Mouse (Mus musculus) erythroblast, embryonic 14.5 days (primary cell): Measurements from ENCODE around the gene Herc2. TPM values are rescaled to one million over a fixed set of nuclear protein-coding genes. Genes with fewer than 3 reads are reported as not detected.

ENCODE experiments used
- H3K27me3 ChIP-seq: 2 replicates; pipeline ENCODE4 v1.6.1; 2012; ENCODE audit warnings: inconsistent platforms; ENCODE audit not compliant: control insufficient read depth
- H3K36me3 ChIP-seq: 2 replicates; pipeline ENCODE4 v1.6.1; 2012; ENCODE audit warnings: mild to moderate bottlenecking, inconsistent platforms; ENCODE audit not compliant: control insufficient read depth
- H3K4me1 ChIP-seq: 2 replicates; pipeline ENCODE4 v1.6.1; 2012; ENCODE audit warnings: inconsistent platforms; ENCODE audit not compliant: control insufficient read depth
- H3K4me3 ChIP-seq: replicated peaks from 2 replicates; pipeline ENCODE3; 2012; ENCODE audit warnings: moderate library complexity, mild to moderate bottlenecking, inconsistent platforms
- H3K9me3 ChIP-seq: 2 replicates; pipeline ENCODE4 v1.6.1; 2012; ENCODE audit warnings: low read length, inconsistent platforms, mixed read lengths; ENCODE audit not compliant: control insufficient read depth
- GATA1 ChIP-seq: IDR thresholded peaks from 2 replicates; pipeline ENCODE4 v1.6.1; 2012; ENCODE audit warnings: low read length, inconsistent platforms, mixed read lengths
- TAL1 ChIP-seq: IDR thresholded peaks from 3 replicates; pipeline ENCODE4 v1.6.1; 2012; ENCODE audit warnings: low read length, inconsistent platforms, mixed read lengths
- polyA plus RNA-seq: library from polyadenylated mRNA; stranded (reverse); fragments of >175 nt; gene quantifications from 2 replicates; pipeline ENCODE4 v1.2.3, GENCODE M21; 2012

The Herc2 gene
- polyA plus RNA-seq, 1 experiment, result 0.77 TPM

DNA sequence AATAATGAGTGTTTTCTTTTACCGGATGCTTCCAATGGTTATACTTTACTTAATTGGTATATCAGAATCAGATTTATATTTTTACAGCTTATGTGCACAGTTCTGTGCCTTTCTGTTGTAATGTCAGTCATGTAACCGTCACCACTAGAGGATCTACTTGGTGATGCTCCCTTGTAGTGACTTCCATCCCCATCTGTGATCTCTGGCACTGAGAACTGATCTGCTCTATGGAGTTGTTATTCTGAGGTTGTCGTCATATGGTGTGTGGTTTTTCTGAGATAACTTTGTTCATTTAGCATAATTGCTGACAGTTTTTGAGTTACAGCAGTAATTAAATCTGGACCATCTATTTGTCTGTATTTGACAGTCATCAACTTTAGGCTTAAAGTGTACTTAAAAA, 5.3 kb downstream of the Herc2 start:
- H3K9me3 ChIP-seq, result no peaks in the 10 kb centered on the region
- no peak overlapping the region for H3K4me3 ChIP-seq
- H3K27me3 ChIP-seq, result no peaks in the 10 kb centered on the region
- TF ChIP-seq GATA1 (no peak), TAL1 (no peak)
- peaks cover 30% of the 10 kb centered on the region for H3K4me1 ChIP-seq
- H3K36me3 ChIP-seq, result peaks cover 76% of the 10 kb centered on the region

- Histone ChIP-seq H3K9me3 (no peaks in the 10 kb centered on the region), H3K4me3 (no peak overlapping the region), H3K27me3 (no peaks in the 10 kb centered on the region), H3K36me3 (peaks cover 70% of the 10 kb centered on the region), H3K4me1 (peaks cover 21% of the 10 kb centered on the region)
- TF ChIP-seq GATA1, result no peak
- no peak for TF ChIP-seq TAL1
These were observed 14.9 kb downstream of the Herc2 start for GRCm38 (mm10) chr7:56064876-56065275.

DNA sequence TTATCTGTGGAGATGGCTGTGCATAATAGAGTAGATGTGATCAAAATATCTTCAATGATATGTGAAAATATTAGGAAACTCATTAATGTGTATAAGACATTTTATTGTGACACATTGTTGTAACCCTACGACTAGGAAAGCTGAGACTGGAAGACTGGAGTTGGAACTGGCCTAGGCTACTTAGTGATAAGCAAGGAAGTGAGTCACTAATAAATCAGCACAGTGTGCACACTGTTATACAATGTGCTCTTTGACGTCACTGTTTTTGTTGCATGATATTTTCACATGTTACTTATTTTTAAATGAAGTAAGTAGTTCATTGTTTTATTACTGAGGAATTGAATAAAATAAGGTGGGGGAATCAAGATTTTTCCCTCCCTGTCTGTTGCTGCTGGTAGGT, 16.1 kb downstream of the Herc2 start:
- H3K9me3 ChIP-seq, result no peaks in the 10 kb centered on the region
- peaks cover 21% of the 10 kb centered on the region for H3K4me1 ChIP-seq
- no peaks in the 10 kb centered on the region for H3K27me3 ChIP-seq
- no peak overlapping the region for H3K4me3 ChIP-seq
- no peak for TF ChIP-seq GATA1
- TF ChIP-seq TAL1, result no peak
- peaks cover 72% of the 10 kb centered on the region for H3K36me3 ChIP-seq

GRCm38 (mm10) chr7:56066634-56067033, 16.6 kb downstream of the Herc2 start:
- TF ChIP-seq TAL1 (no peak), GATA1 (no peak)
- Histone ChIP-seq H3K36me3 (peaks cover 70% of the 10 kb centered on the region), H3K4me3 (no peak overlapping the region), H3K4me1 (peaks cover 24% of the 10 kb centered on the region), H3K27me3 (no peaks in the 10 kb centered on the region), H3K9me3 (no peaks in the 10 kb centered on the region)

GRCm38 (mm10) chr7:56071724-56072123, 21.7 kb downstream of the Herc2 start:
- Histone ChIP-seq H3K36me3 (peaks cover 65% of the 10 kb centered on the region), H3K27me3 (no peaks in the 10 kb centered on the region), H3K4me3 (no peak overlapping the region), H3K4me1 (peaks cover 5% of the 10 kb centered on the region), H3K9me3 (no peaks in the 10 kb centered on the region)
- TF ChIP-seq GATA1 (no peak), TAL1 (no peak)

DNA sequence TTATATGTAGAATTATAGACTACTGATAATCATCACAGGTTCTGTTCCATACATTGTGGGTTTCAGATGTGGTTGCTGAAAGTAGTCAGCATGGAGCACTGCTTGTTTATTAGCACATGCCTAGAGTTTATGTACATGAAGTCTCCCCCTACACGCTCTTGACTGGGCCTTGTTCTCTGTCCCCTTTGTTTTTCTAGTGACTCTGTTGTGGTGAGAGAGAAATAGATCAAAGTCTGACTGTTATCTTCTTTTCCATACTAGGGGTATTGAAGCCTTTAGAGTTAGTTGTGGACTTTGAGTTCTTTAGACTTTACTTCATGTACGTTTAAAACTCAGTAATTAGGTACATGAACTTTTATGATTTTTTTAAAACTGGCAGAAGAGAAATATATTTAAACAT, 33.0 kb downstream of the Herc2 start:
- Histone ChIP-seq H3K36me3 (peaks cover 62% of the 10 kb centered on the region), H3K4me1 (no peaks in the 10 kb centered on the region), H3K4me3 (no peak overlapping the region), H3K27me3 (no peaks in the 10 kb centered on the region), H3K9me3 (no peaks in the 10 kb centered on the region)
- TF ChIP-seq TAL1 (no peak), GATA1 (no peak)

GRCm38 (mm10) chr7:56089097-56089496, 39.1 kb downstream of the Herc2 start:
- Histone ChIP-seq H3K4me3 (no peak overlapping the region), H3K36me3 (peaks cover 99% of the 10 kb centered on the region), H3K27me3 (no peaks in the 10 kb centered on the region), H3K4me1 (no peaks in the 10 kb centered on the region), H3K9me3 (no peaks in the 10 kb centered on the region)
- no peak for TF ChIP-seq TAL1
- TF ChIP-seq GATA1, result no peak

DNA sequence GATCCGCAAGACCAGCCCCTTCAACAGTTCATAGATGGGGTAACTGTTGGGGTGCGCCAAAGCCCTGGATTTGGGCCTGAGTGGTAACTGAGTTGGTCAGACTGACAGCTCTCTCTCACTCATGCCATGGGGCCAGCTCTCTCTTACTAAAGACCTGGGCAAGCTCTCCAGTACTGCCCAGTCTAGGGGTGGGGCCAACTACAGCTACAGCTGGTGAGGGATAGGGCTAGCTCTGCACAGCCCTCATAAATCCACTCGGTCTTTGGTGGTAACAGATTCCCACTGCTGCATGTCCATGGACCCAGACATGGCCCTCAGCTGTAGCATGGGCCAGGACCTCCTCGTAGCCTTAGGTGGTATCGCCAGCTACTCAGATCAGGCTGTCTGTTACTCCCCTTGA, 41.4 kb downstream of the Herc2 start:
- H3K36me3 ChIP-seq, result peaks cover 98% of the 10 kb centered on the region
- no peaks in the 10 kb centered on the region for H3K9me3 ChIP-seq
- TF ChIP-seq GATA1 (no peak), TAL1 (no peak)
- H3K4me3 ChIP-seq, result no peak overlapping the region
- no peaks in the 10 kb centered on the region for H3K4me1 ChIP-seq
- no peaks in the 10 kb centered on the region for H3K27me3 ChIP-seq

DNA sequence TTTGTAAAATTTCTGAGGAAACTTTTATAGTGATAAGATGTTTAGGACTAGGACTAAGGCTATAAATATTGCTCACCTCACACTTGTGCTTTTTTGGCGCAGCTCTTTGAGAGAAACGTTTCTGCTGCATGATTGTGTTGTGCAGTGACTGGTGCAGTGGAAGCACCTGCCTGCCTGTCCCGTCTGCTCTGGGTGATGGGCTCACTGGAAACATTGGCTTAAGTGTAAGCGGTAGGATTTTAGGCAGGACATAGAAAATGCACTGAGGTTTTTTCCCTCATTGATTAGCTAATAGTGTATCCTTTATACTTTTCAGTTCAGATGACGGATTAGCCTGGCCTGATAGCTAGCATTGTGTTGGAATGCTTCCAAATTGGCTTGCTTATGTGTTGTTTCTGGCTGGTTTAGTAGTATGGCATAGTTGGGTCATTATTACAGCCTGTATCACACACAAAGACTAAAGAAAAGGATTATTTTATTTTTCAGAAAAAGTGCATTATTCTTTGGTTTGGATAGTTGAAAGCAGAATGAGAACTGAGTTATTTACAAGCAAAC, 52.4 kb downstream of the Herc2 start:
- Histone ChIP-seq H3K27me3 (no peaks in the 10 kb centered on the region), H3K4me1 (no peaks in the 10 kb centered on the region), H3K4me3 (no peak overlapping the region), H3K36me3 (peaks cover 96% of the 10 kb centered on the region), H3K9me3 (no peaks in the 10 kb centered on the region)
- TF ChIP-seq GATA1 (no peak), TAL1 (no peak)

DNA sequence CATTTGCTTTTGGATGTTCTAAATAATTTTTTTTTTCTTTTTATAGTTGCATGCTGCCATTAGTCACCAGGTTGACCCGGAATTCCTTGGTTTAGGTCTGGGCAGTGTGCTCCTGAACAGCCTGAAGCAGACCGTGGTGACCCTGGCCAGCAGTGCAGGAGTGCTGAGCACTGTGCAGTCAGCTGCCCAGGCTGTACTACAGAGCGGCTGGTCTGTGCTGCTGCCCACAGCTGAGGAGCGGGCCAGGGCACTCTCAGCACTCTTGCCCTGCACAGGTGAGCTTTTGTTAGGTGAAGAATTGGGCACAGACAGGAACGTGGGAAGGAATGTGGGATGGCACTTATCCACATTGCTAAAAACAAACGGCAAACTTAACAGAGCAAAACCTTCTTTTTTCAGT, 63.0 kb downstream of the Herc2 start:
- Histone ChIP-seq H3K4me1 (no peaks in the 10 kb centered on the region), H3K9me3 (no peaks in the 10 kb centered on the region), H3K27me3 (no peaks in the 10 kb centered on the region), H3K4me3 (no peak overlapping the region), H3K36me3 (peaks cover 84% of the 10 kb centered on the region)
- TF ChIP-seq TAL1 (no peak), GATA1 (no peak)
